Mouse (Mus musculus) kidney, adult 2 months (tissue): ENCODE measurements at regions not wholly inside any gene's neighbourhood (a gene's known extent, or its start where the extent isn't known, plus 50 kb on each side); places are given as distances from the start of the nearest gene placed in this dataset.

Experiments
- DNase-seq: peaks from one replicate; pipeline ENCODE4 v3.0.0; 2021
- H3K27ac ChIP-seq: fragments of 200-500 bp; 2 replicates; pipeline ENCODE4 v1.5.1; 2012; ENCODE audit warnings: low read depth, low read length, control low read depth, inconsistent platforms; ENCODE audit not compliant: insufficient read depth
- H3K27me3 ChIP-seq: fragments of 200-500 bp; replicated peaks from 2 replicates; pipeline ENCODE4 v1.6.1; 2012; ENCODE audit warnings: mild to moderate bottlenecking, moderate library complexity, low read length, inconsistent platforms; ENCODE audit not compliant: control insufficient read depth, insufficient read depth
- H3K36me3 ChIP-seq: fragments of 200-500 bp; 2 replicates; pipeline ENCODE4 v1.6.1; 2012; ENCODE audit warnings: mild to moderate bottlenecking, moderate library complexity, low read length, inconsistent platforms; ENCODE audit not compliant: control insufficient read depth, insufficient read depth
- H3K4me1 ChIP-seq: fragments of 200-500 bp; 2 replicates; pipeline ENCODE4 v1.6.1; 2011; ENCODE audit warnings: low read length; ENCODE audit not compliant: control insufficient read depth, insufficient read depth
- H3K4me3 ChIP-seq: fragments of 200-500 bp; 2 replicates; pipeline ENCODE4 v1.5.1; 2011; ENCODE audit warnings: mild to moderate bottlenecking, low read depth, low read length, control low read depth; ENCODE audit not compliant: insufficient read depth
- CTCF ChIP-seq: fragments of 200-500 bp; conservative IDR thresholded peaks from 2 replicates; pipeline ENCODE4 v1.5.1; 2011; ENCODE audit warnings: low read depth, mild to moderate bottlenecking, control low read depth, low read length, moderate library complexity, mixed read lengths; ENCODE audit not compliant: insufficient read depth, insufficient read length
- POLR2A ChIP-seq: fragments of 200-500 bp; IDR thresholded peaks from one replicate; pipeline ENCODE4 v1.6.1; 2011; ENCODE audit warnings: low read depth, low read length, control low read depth
- WGBS: fragments of 180-500 bp; shearing (Covaris S2); methylation state at CpG from one replicate; pipeline ENCODE4 v1.1.7; 2018; 5-methylcytosine and 5-hydroxymethylcytosine counted together

DNA sequence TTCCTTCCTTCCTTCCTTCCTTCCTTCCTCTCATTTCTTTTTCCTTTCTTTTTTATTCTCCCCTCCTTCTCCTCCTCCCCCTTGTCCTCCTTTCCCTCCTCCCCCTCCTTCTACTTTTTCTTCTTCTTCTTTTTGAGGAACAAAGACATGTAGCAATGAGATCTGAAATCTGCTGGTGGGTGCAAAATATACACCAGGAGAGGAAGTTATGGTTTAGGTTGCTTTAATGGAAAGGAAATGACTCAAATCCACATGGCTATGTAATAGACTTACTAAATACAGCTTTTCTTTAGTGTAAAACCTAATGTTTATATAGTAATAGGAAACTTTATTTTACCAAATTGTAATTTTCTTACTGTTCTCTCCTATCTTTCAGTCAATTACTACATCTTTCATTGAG, 349.5 kb upstream of the Klf6 start:
- H3K36me3 ChIP-seq = no peaks in the 10 kb centered on the region
- no peak for DNase-seq
- no peak overlapping the region for H3K4me3 ChIP-seq

GRCm38 (mm10) chr13:5515552-5515951, 345.7 kb upstream of the Klf6 start:
- Histone ChIP-seq H3K27ac (no peak overlapping the region), H3K27me3 (no peaks in the 10 kb centered on the region), H3K36me3 (no peaks in the 10 kb centered on the region), H3K4me1 (no peaks in the 10 kb centered on the region), H3K4me3 (no peak overlapping the region)
- no peak for DNase-seq
- no peak for TF ChIP-seq POLR2A
- TF ChIP-seq CTCF = no peak
- 69% methylated on average over 2 of the region's 2 CpGs for WGBS

More for the DNA sequence above, 349.5 kb upstream of the Klf6 start:
- TF ChIP-seq POLR2A = no peak
- no peak for TF ChIP-seq CTCF
- no peaks in the 10 kb centered on the region for H3K27me3 ChIP-seq
- no peaks in the 10 kb centered on the region for H3K4me1 ChIP-seq
- no peak overlapping the region for H3K27ac ChIP-seq

DNA sequence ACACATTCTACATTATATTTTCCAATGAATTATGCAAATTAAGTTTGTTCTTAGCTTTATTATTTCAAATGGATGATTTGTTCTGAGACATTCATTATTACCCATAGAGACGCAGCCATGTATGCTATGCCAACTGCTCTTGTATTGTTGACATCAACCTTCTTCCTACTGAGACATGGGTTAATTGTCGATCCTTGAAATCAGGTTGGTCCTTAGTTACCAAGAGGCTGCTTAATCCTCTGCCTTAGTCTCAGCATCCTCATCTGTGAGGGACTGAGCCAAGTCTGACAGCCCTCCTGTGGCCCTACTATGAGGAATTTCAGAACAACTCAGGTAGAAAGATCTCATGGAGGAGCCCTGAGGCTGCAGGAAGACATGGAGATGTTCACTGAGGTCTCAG, 345.2 kb upstream of the Klf6 start:
- no peak for DNase-seq
- Histone ChIP-seq H3K4me3 (no peak overlapping the region), H3K4me1 (no peaks in the 10 kb centered on the region), H3K36me3 (no peaks in the 10 kb centered on the region), H3K27me3 (no peaks in the 10 kb centered on the region), H3K27ac (no peak overlapping the region)
- 95% methylated on average over 2 of the region's 2 CpGs for WGBS
- TF ChIP-seq CTCF = no peak
- TF ChIP-seq POLR2A = no peak

GRCm38 (mm10) chr13:5519181-5519580, 342.1 kb upstream of the Klf6 start:
- no peaks in the 10 kb centered on the region for H3K4me1 ChIP-seq
- WGBS = 91% methylated on average over 1 of the region's 1 CpGs
- DNase-seq = no peak

GRCm38 (mm10) chr13:5519600-5519999, 341.7 kb upstream of the Klf6 start:
- no peaks in the 10 kb centered on the region for H3K36me3 ChIP-seq
- no peak for DNase-seq
- H3K4me1 ChIP-seq = no peaks in the 10 kb centered on the region
- no peaks in the 10 kb centered on the region for H3K27me3 ChIP-seq
- no peak overlapping the region for H3K27ac ChIP-seq
- TF ChIP-seq CTCF (no peak), POLR2A (no peak)
- H3K4me3 ChIP-seq = no peak overlapping the region
- 48% methylated on average over 1 of the region's 1 CpGs for WGBS

More at GRCm38 (mm10) chr13:5519181-5519580, 342.1 kb upstream of the Klf6 start:
- no peak for TF ChIP-seq POLR2A
- no peak for TF ChIP-seq CTCF
- H3K27me3 ChIP-seq = no peaks in the 10 kb centered on the region
- H3K36me3 ChIP-seq = no peaks in the 10 kb centered on the region
- no peak overlapping the region for H3K27ac ChIP-seq
- no peak overlapping the region for H3K4me3 ChIP-seq

- 94% methylated on average over 1 of the region's 1 CpGs for WGBS
- no peak for TF ChIP-seq CTCF
- TF ChIP-seq POLR2A = no peak
- H3K4me1 ChIP-seq = no peaks in the 10 kb centered on the region
- H3K4me3 ChIP-seq = no peak overlapping the region
- no peak overlapping the region for H3K27ac ChIP-seq
- H3K27me3 ChIP-seq = no peaks in the 10 kb centered on the region
- no peak for DNase-seq
- H3K36me3 ChIP-seq = no peaks in the 10 kb centered on the region
These were observed 333.9 kb upstream of the Klf6 start for GRCm38 (mm10) chr13:5527400-5527799.

GRCm38 (mm10) chr13:5540321-5540720, 321.0 kb upstream of the Klf6 start:
- DNase-seq = peak; percentile 35
- no peak for TF ChIP-seq CTCF
- no peak for TF ChIP-seq POLR2A
- 28% methylated on average over 1 of the region's 1 CpGs for WGBS

DNA sequence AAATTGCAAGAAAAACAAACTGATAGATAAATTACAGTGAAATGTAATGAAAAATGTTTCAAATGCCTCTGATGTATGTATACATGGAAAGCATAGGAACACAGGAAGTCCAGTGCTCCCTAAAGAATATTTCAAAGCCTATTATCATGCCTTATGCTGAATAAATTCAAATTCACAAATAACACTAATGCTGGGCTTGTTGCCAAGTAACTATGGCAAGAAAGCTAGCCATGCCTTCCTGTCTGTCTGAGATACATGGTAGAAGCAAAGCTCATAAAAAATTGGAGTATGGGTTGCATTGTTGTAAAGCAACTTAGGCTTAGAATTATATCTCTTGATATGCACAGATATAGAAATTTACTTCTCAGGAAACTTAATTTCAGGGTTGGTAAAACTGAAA, 315.8 kb upstream of the Klf6 start:
- Histone ChIP-seq H3K27ac (no peak overlapping the region), H3K27me3 (no peaks in the 10 kb centered on the region), H3K4me3 (no peak overlapping the region), H3K36me3 (no peaks in the 10 kb centered on the region), H3K4me1 (no peaks in the 10 kb centered on the region)
- no peak for DNase-seq
- TF ChIP-seq POLR2A (no peak), CTCF (no peak)

More at GRCm38 (mm10) chr13:5540321-5540720, 321.0 kb upstream of the Klf6 start:
- Histone ChIP-seq H3K4me1 (no peaks in the 10 kb centered on the region), H3K27me3 (no peaks in the 10 kb centered on the region), H3K36me3 (no peaks in the 10 kb centered on the region), H3K27ac (no peak overlapping the region), H3K4me3 (no peak overlapping the region)
